Mouse (Mus musculus): Measurements from ENCODE around the gene Eno2. TPM values are rescaled to one million over a fixed set of nuclear protein-coding genes. Genes with fewer than 3 reads are reported as not detected.
A peak's percentile ranks its signal among the peaks of the same experiment; 100 is the strongest.

Gene Eno2
- total RNA-seq, 2 experiments from 2014 or later: 476 to 480 TPM

- DNase-seq (ENCODE audit: low spot score in 2 of 2): no peak
Observed at GRCm38 (mm10) chr6:124712918-124713317, 56.6 kb downstream of the Eno2 start.

- peak; percentile 96 to 97 for DNase-seq (ENCODE audit: low spot score in 2 of 2)
Observed at GRCm38 (mm10) chr6:124711824-124712782, 57.4 kb downstream of the Eno2 start, which contains the start of the genes Emg1 and Phb2. Gene Emg1 (minus strand): TSS chr6:124712178. Gene Phb2 (plus strand): TSS chr6:124712336.

Small RNAs within 50 kb of the gene (microRNA-seq; reads per million reads assigned to microRNA genes)
- gene Mir141 (0.67 to 1.8 reads per million in 2 experiments), gene Mir200c (17.1 to 29.5 reads per million in 2 experiments)

Other genes starting within 250 kb of the Eno2 start
- gene C1s1, start 227.3 kb downstream of the Eno2 start, total RNA-seq (2021): 1 to 10 TPM; 1.2 to 1.3 TPM
- under 1 TPM in 1 of 2 experiments, not detected in 1; 0.16 TPM for gene C1rb, start 199.4 kb downstream of the Eno2 start, total RNA-seq (2021)
- gene C1s2, start 133.6 kb downstream of the Eno2 start, total RNA-seq (2021): under 1 TPM; 0.57 to 0.62 TPM
- 10 to 100 TPM; 43.5 to 44.0 TPM for gene Lpcat3, start 106.6 kb downstream of the Eno2 start, total RNA-seq (2021)
- gene Emg1, start 57.5 kb downstream of the Eno2 start, total RNA-seq (2021): 10 to 100 TPM; 49.4 to 53.8 TPM
- 100 to 1,000 TPM; 159 to 164 TPM for gene Phb2, start 57.3 kb downstream of the Eno2 start, total RNA-seq (2021)
- 1 to 10 TPM; 4.3 to 5.3 TPM for gene Ptpn6, start 31.0 kb downstream of the Eno2 start, total RNA-seq (2021)
- gene Grcc10, start 28.3 kb downstream of the Eno2 start, total RNA-seq (2021): 100 to 1,000 TPM; 329 to 345 TPM
- not detected for gene Gm45234, start 13.7 kb downstream of the Eno2 start, total RNA-seq (2021)
- gene Atn1, start 13.1 kb downstream of the Eno2 start, total RNA-seq (2021): 100 to 1,000 TPM; 138 to 150 TPM
- 1 to 10 TPM; 1.8 to 3.6 TPM for gene Lrrc23, start 10.1 kb upstream of the Eno2 start, total RNA-seq (2021)
- 1 to 10 TPM; 3.3 to 5.0 TPM for gene Spsb2, start 39.0 kb upstream of the Eno2 start, total RNA-seq (2021)
- gene Tpi1, start 44.6 kb upstream of the Eno2 start, total RNA-seq (2021): 100 to 1,000 TPM; 466 to 472 TPM
- gene Usp5, start 59.8 kb upstream of the Eno2 start, total RNA-seq (2021): 100 to 1,000 TPM; 181 to 187 TPM
- 1 to 10 TPM; 5.4 to 6.1 TPM for gene Cdca3, start 59.9 kb upstream of the Eno2 start, total RNA-seq (2021)
- gene Gnb3, start 70.6 kb upstream of the Eno2 start, total RNA-seq (2021): under 1 TPM in 1 of 2 experiments, not detected in 1; 0.27 TPM
- 10 to 100 TPM; 29.1 to 32.1 TPM for gene P3h3, start 88.1 kb upstream of the Eno2 start, total RNA-seq (2021)
- gene Gpr162, start 94.3 kb upstream of the Eno2 start, total RNA-seq (2021): 100 to 1,000 TPM; 162 to 178 TPM
- gene Cd4, start 118.5 kb upstream of the Eno2 start, total RNA-seq (2021): 1 to 10 TPM in 1 of 2 experiments, under 1 TPM in 1; 0.62 to 1.0 TPM
- gene Lag3, start 142.0 kb upstream of the Eno2 start, total RNA-seq (2021): 1 to 10 TPM; 1.2 to 2.1 TPM
- gene Ptms, start 150.4 kb upstream of the Eno2 start, total RNA-seq (2021): 1,000 to 10,000 TPM; 1,413 to 1,419 TPM
- 100 to 1,000 TPM; 609 to 620 TPM for gene Mlf2, start 161.7 kb upstream of the Eno2 start, total RNA-seq (2021)
- 100 to 1,000 TPM in 1 of 2 experiments, 10 to 100 TPM in 1; 97.7 to 101 TPM for gene Cops7a, start 195.9 kb upstream of the Eno2 start, total RNA-seq (2021)
- gene Pianp, start 227.0 kb upstream of the Eno2 start, total RNA-seq (2021): 100 to 1,000 TPM; 109 to 120 TPM
- gene Zfp384, start 239.5 kb upstream of the Eno2 start, total RNA-seq (2021): 10 to 100 TPM; 44.4 to 45.2 TPM